Mouse (Mus musculus) heart, embryonic 10.5 days (tissue): ENCODE data around the gene Trp53i13. TPM values are rescaled to one million over a fixed set of nuclear protein-coding genes. Genes with fewer than 3 reads are reported as not detected.
A peak's percentile ranks its signal among the peaks of the same experiment; 100 is the strongest.

Experiments
- DNase-seq: peaks from one replicate; pipeline ENCODE4 v3.0.0-alpha.2; 2017; ENCODE audit warnings: low spot score
- H3K27ac ChIP-seq: fragments of 300-500 bp; sonication (generic); 2 replicates; pipeline ENCODE4 v1.5.1; 2016; ENCODE audit warnings: mild to moderate bottlenecking
- H3K27me3 ChIP-seq: fragments of 300-500 bp; sonication (generic); 2 replicates; pipeline ENCODE4 v1.6.1; 2016; ENCODE audit warnings: mild to moderate bottlenecking; ENCODE audit not compliant: poor library complexity, insufficient read depth, severe bottlenecking
- H3K36me3 ChIP-seq: fragments of 300-500 bp; sonication (generic); 2 replicates; pipeline ENCODE4 v1.6.1; 2016; ENCODE audit warnings: mild to moderate bottlenecking, moderate library complexity
- H3K4me1 ChIP-seq: fragments of 300-500 bp; sonication (generic); 2 replicates; pipeline ENCODE4 v1.6.1; 2016; ENCODE audit warnings: mild to moderate bottlenecking
- H3K4me3 ChIP-seq: fragments of 300-500 bp; sonication (generic); 2 replicates; pipeline ENCODE4 v1.5.1; 2016; ENCODE audit warnings: mild to moderate bottlenecking, moderate library complexity
- H3K9me3 ChIP-seq: fragments of 300-500 bp; sonication (generic); 2 replicates; pipeline ENCODE4 v1.6.1; 2016; ENCODE audit warnings: mild to moderate bottlenecking, moderate library complexity
- WGBS: fragments of 180-500 bp; shearing (Covaris S2); methylation state at CpG from one replicate; pipeline ENCODE4 v1.1.7; 2016; 5-methylcytosine and 5-hydroxymethylcytosine counted together
- polyA plus RNA-seq: library from polyadenylated mRNA; unstranded; fragments of >200 nt; fragmentation: Nextera tagmentation; extraction: Ambion mirVana; gene quantifications from 2 replicates; pipeline ENCODE4 v1.2.1, GENCODE M21; 2016

Trp53i13 gene
- polyA plus RNA-seq, 1 experiment from 2014 or later, result 30.2 TPM

DNA sequence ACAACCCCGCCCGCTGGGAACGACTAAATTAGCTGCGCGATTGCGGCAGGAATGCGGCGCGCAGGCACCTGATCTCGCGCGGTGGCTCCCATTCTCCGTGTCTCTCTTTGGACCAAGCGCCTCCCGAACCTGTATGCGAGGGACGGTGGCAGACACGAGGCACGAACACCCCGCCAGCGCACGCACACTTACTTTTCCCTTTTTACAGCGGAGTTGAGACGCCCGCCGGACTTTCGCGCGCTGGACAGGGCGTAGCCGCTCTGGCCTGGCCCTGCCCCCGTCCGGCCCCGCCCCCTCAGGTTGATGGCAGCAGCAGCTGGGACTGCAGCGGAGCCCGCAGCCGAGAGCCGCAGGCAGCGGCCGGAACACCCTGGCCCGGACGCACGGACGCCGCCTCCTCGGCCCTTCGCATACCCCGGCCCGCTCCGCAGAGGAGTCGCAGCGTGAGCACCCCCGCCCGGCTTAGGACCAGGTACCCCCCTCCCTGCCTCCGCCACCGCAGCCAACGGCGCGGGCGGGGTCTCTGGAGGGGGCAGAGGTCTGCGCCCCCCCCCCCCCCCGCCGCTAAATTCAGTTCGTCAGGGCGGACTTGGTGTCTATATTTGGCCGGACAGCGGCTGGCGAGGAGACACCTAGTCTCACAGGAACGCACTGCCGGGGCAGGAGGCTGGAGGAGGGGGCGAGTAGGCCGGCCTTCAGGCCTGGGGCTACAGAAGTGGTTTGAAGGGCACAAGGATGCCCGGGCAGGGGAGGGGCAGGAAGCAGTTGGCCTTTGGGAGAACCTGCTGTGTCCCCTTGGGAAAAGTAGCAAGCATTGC is 53.3 kb downstream of the Trp53i13 start, which contains the start of gene Coro6:
Gene Coro6, plus strand, starts transcription at position 129 of the 818 bp plus-strand sequence.
- Histone ChIP-seq H3K27ac (peak within 1 kb of the TSS; percentile 91), H3K36me3 (peaks cover 13% of the 10 kb centered on the region; the same call in 1 of the 2 replicates), H3K4me3 (peak within 1 kb of the TSS; percentile 77), H3K9me3 (no peaks in the 10 kb centered on the region), H3K4me1 (peaks cover 51% of the 10 kb centered on the region), H3K27me3 (peaks cover 70% of the 10 kb centered on the region)
- peak; percentile 92 for DNase-seq
- WGBS, result under 1% methylated on average over 62 of the region's 73 CpGs

DNA sequence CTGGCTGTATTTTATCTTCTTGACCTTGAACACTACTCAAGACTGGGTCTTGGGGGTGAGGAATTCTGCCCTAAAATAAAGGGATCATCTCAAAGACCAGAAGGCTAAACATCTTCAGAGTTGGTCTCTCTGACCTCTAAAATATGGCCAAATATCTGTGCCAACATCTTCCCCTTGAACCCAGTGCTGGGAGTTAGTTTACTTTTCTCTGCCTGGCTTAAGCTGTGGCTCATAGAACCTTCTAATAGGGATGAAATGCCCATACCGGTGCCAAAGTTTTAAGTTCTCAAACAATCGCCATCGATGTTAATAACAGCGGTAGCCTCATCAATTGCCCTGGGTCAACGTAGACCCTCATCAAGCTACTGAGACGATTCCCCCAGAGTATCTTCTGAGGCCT is 53.9 kb downstream of the Trp53i13 start:
- Histone ChIP-seq H3K4me1 (peaks cover 45% of the 10 kb centered on the region), H3K36me3 (peaks cover 16% of the 10 kb centered on the region; the same call in 1 of the 2 replicates), H3K4me3 (peak overlapping the region; percentile 77), H3K27me3 (peaks cover 64% of the 10 kb centered on the region), H3K27ac (peak overlapping the region; percentile 91), H3K9me3 (no peaks in the 10 kb centered on the region)
- 6% methylated on average over 6 of the region's 6 CpGs for WGBS
- DNase-seq, result no peak

Other genes starting within 250 kb of the Trp53i13 start
- 15.9 and 24.4 TPM in 2 replicates for gene Coro6, start 53.6 kb downstream of the Trp53i13 start, polyA plus RNA-seq
- 2.5 and 3.5 TPM in 2 replicates for gene Ankrd13b, start 26.3 kb downstream of the Trp53i13 start, polyA plus RNA-seq
- 9.0 and 11.9 TPM in 2 replicates for gene Git1, start 22.4 kb downstream of the Trp53i13 start, polyA plus RNA-seq
- 1.6 and 1.9 TPM in 2 replicates for gene Abhd15, start 859 bp downstream of the Trp53i13 start, polyA plus RNA-seq
- gene Gm10392, start 3.2 kb upstream of the Trp53i13 start, polyA plus RNA-seq, result 0.11 TPM in 1 of 2 replicates, not detected in the other
- gene Taok1, start 91.8 kb upstream of the Trp53i13 start, polyA plus RNA-seq, result 10.9 and 12.8 TPM in 2 replicates
- gene Nufip2, start 170.2 kb upstream of the Trp53i13 start, polyA plus RNA-seq, result 3.9 TPM in 2 replicates
- gene Cryba1, start 209.3 kb upstream of the Trp53i13 start, polyA plus RNA-seq, result 0.18 TPM in 1 of 2 replicates, not detected in the other
- 95.5 and 153 TPM in 2 replicates for gene Myo18a, start 247.3 kb upstream of the Trp53i13 start, polyA plus RNA-seq